Mouse (Mus musculus) kidney, adult 2 months (tissue): ENCODE data around the gene Ric3. TPM values are rescaled to one million over a fixed set of nuclear protein-coding genes. Genes with fewer than 3 reads are reported as not detected.
"Not testable (repeated sequence)": the region's sequence is repeated elsewhere in the genome, so short reads cannot be mapped to it uniquely, and the experiment has no call there.

Source experiments
- DNase-seq: peaks from one replicate; pipeline ENCODE4 v3.0.0; 2021
- H3K27ac ChIP-seq: fragments of 200-500 bp; 2 replicates; pipeline ENCODE4 v1.5.1; 2012; ENCODE audit warnings: low read depth, low read length, control low read depth, inconsistent platforms; ENCODE audit not compliant: insufficient read depth
- H3K27me3 ChIP-seq: fragments of 200-500 bp; replicated peaks from 2 replicates; pipeline ENCODE4 v1.6.1; 2012; ENCODE audit warnings: mild to moderate bottlenecking, moderate library complexity, low read length, inconsistent platforms; ENCODE audit not compliant: control insufficient read depth, insufficient read depth
- H3K36me3 ChIP-seq: fragments of 200-500 bp; 2 replicates; pipeline ENCODE4 v1.6.1; 2012; ENCODE audit warnings: mild to moderate bottlenecking, moderate library complexity, low read length, inconsistent platforms; ENCODE audit not compliant: control insufficient read depth, insufficient read depth
- H3K4me1 ChIP-seq: fragments of 200-500 bp; 2 replicates; pipeline ENCODE4 v1.6.1; 2011; ENCODE audit warnings: low read length; ENCODE audit not compliant: control insufficient read depth, insufficient read depth
- H3K4me3 ChIP-seq: fragments of 200-500 bp; 2 replicates; pipeline ENCODE4 v1.5.1; 2011; ENCODE audit warnings: mild to moderate bottlenecking, low read depth, low read length, control low read depth; ENCODE audit not compliant: insufficient read depth
- CTCF ChIP-seq: fragments of 200-500 bp; conservative IDR thresholded peaks from 2 replicates; pipeline ENCODE4 v1.5.1; 2011; ENCODE audit warnings: low read depth, mild to moderate bottlenecking, control low read depth, low read length, moderate library complexity, mixed read lengths; ENCODE audit not compliant: insufficient read depth, insufficient read length
- POLR2A ChIP-seq: fragments of 200-500 bp; IDR thresholded peaks from one replicate; pipeline ENCODE4 v1.6.1; 2011; ENCODE audit warnings: low read depth, low read length, control low read depth
- WGBS: fragments of 180-500 bp; shearing (Covaris S2); methylation state at CpG from one replicate; pipeline ENCODE4 v1.1.7; 2018; 5-methylcytosine and 5-hydroxymethylcytosine counted together
- polyA plus RNA-seq: library from polyadenylated mRNA; depleted of rRNA; stranded (reverse); fragments of >200 nt; gene quantifications from 2 replicates; pipeline ENCODE4 v1.2.3, GENCODE M21; 2012; rRNA removed

Gene Ric3
- polyA plus RNA-seq: 0.63 and 0.79 TPM in 2 replicates

GRCm38 (mm10) chr7:109083113-109083812 lies at the start of gene Ric3:
Gene Ric3 (minus strand): TSS chr7:109083331.
- 6% methylated on average over 50 of the region's 50 CpGs for WGBS
- TF ChIP-seq CTCF (no peak), POLR2A (no peak)
- H3K4me1 ChIP-seq: no peaks in the 10 kb centered on the region
- no peaks in the 10 kb centered on the region for H3K27me3 ChIP-seq
- DNase-seq: peak; percentile 6
- no peak within 1 kb of the TSS for H3K27ac ChIP-seq
- peak within 1 kb of the TSS; percentile 37 for H3K4me3 ChIP-seq
- H3K36me3 ChIP-seq: no peaks in the 10 kb centered on the region

- TF ChIP-seq POLR2A (no peak), CTCF (no peak)
- no peak overlapping the region for H3K4me3 ChIP-seq
- no peaks in the 10 kb centered on the region for H3K4me1 ChIP-seq
- no peaks in the 10 kb centered on the region for H3K36me3 ChIP-seq
- 69% methylated on average over 2 of the region's 2 CpGs for WGBS
- no peak for DNase-seq
- H3K27me3 ChIP-seq: no peaks in the 10 kb centered on the region
- no peak overlapping the region for H3K27ac ChIP-seq
Measured at GRCm38 (mm10) chr7:109131565-109131964, 48.4 kb upstream of the Ric3 start.

- H3K27ac ChIP-seq: no peak overlapping the region
- DNase-seq: no peak
- TF ChIP-seq CTCF (no peak), POLR2A (no peak)
- no peak overlapping the region for H3K4me3 ChIP-seq
- no peaks in the 10 kb centered on the region for H3K36me3 ChIP-seq
- 75% methylated on average over 5 of the region's 5 CpGs for WGBS
- no peaks in the 10 kb centered on the region for H3K4me1 ChIP-seq
- no peaks in the 10 kb centered on the region for H3K27me3 ChIP-seq
Measured at GRCm38 (mm10) chr7:109129946-109130686, 47.0 kb upstream of the Ric3 start.

GRCm38 (mm10) chr7:109129442-109129841 lies 46.3 kb upstream of the Ric3 start:
- H3K4me1 ChIP-seq: no peaks in the 10 kb centered on the region
- no peak overlapping the region for H3K27ac ChIP-seq
- TF ChIP-seq CTCF (no peak), POLR2A (no peak)
- no peak overlapping the region for H3K4me3 ChIP-seq
- no peaks in the 10 kb centered on the region for H3K36me3 ChIP-seq
- no peak for DNase-seq
- no peaks in the 10 kb centered on the region for H3K27me3 ChIP-seq

GRCm38 (mm10) chr7:109115929-109116328 lies 32.8 kb upstream of the Ric3 start:
- WGBS: 57% methylated on average over 4 of the region's 4 CpGs
- Histone ChIP-seq H3K27ac (no peak overlapping the region), H3K27me3 (no peaks in the 10 kb centered on the region), H3K4me1 (no peaks in the 10 kb centered on the region), H3K36me3 (no peaks in the 10 kb centered on the region), H3K4me3 (no peak overlapping the region)
- no peak for TF ChIP-seq POLR2A
- TF ChIP-seq CTCF: no peak
- no peak for DNase-seq

- DNase-seq, H3K36me3 ChIP-seq, H3K27ac ChIP-seq, H3K4me1 ChIP-seq, H3K27me3 ChIP-seq, H3K4me3 ChIP-seq: not testable (repeated sequence)
- WGBS: 72% methylated on average over 2 of the region's 4 CpGs
Measured at GRCm38 (mm10) chr7:109115488-109115887, 32.4 kb upstream of the Ric3 start.

- TF ChIP-seq CTCF: no peak
Measured at GRCm38 (mm10) chr7:109114950-109115349, 31.8 kb upstream of the Ric3 start.

GRCm38 (mm10) chr7:109111000-109111399 lies 27.9 kb upstream of the Ric3 start:
- Histone ChIP-seq H3K4me1 (no peaks in the 10 kb centered on the region), H3K27me3 (no peaks in the 10 kb centered on the region), H3K4me3 (no peak overlapping the region), H3K36me3 (no peaks in the 10 kb centered on the region), H3K27ac (no peak overlapping the region)
- no peak for TF ChIP-seq POLR2A
- TF ChIP-seq CTCF: no peak
- DNase-seq: no peak
- 71% methylated on average over 5 of the region's 5 CpGs for WGBS

More at GRCm38 (mm10) chr7:109114950-109115349, 31.8 kb upstream of the Ric3 start:
- H3K27ac ChIP-seq: no peak overlapping the region
- H3K36me3 ChIP-seq: no peaks in the 10 kb centered on the region
- 53% methylated on average over 10 of the region's 10 CpGs for WGBS
- H3K4me3 ChIP-seq: no peak overlapping the region
- DNase-seq: no peak
- H3K4me1 ChIP-seq: no peaks in the 10 kb centered on the region
- no peaks in the 10 kb centered on the region for H3K27me3 ChIP-seq
